Mouse (Mus musculus): ENCODE results near the gene Ylpm1.
A peak's percentile ranks its signal among the peaks of the same experiment; 100 is the strongest.

Gene Ylpm1

GRCm38 (mm10) chr12:85110698-85111592 lies 114.8 kb downstream of the Ylpm1 start, which contains the start of the genes Prox2 and Dlst:
Prox2 (minus strand) TSS chr12:85110759.
Dlst (plus strand) TSS chr12:85110833.
- DNase-seq, result peak; percentile 77 to 86

GRCm38 (mm10) chr12:85112550-85113251 lies 116.6 kb downstream of the Ylpm1 start:
- DNase-seq, result no peak

DNA sequence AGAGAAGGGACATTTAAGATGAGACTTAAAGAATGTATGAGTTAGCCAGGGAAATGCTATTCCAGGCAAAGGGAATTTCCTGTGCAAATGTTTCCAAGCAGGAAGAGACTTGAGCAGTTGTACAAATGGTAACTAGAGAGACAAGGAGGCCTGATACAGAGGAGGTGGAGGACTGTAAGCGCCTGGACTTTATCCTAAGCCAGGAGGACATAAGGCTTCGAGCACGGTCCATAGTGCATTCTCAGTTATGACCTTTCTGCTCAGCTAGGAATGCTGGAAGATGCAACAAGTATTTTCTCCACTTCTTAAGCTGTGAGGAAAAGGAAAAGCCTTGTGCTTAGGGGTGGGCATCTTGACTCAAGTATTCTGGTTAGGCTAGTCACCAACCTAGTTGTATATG lies 117.2 kb downstream of the Ylpm1 start:
- no peak for DNase-seq

DNA sequence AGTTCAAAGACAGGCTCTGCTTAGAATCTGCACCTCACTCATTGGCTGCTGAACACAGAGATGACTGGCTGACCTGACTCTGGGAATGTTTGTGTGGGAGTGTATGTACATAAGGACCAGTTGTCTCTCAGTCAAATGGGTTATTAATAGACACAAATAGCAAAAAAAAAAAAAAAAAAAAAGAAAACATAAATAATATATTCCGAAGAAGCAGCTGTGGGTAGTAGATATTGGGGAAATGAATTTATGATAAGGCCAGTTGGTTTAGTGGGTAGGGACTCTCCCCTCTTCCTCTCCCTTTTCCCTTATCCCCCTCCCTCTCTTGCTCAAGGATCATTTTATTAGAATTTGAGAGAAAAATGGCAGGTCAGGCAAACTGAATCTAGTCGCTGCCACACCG lies 117.8 kb downstream of the Ylpm1 start:
- DNase-seq, result no peak

GRCm38 (mm10) chr12:85115678-85116077 lies 119.6 kb downstream of the Ylpm1 start:
- DNase-seq, result no peak
